Mouse (Mus musculus) midbrain, postnatal 0 days (tissue): Measurements from ENCODE around the gene Spp2. TPM values are rescaled to one million over a fixed set of nuclear protein-coding genes. Genes with fewer than 3 reads are reported as not detected.

Source experiments
- ATAC-seq: fragments of 200-750 bp; cut with Nextera tagmentation; 2 replicates; pipeline ENCODE4 v1.8.0; 2017; ENCODE audit warnings: moderate number of reproducible peaks, mild to moderate bottlenecking, moderate TSS enrichment, moderate library complexity; ENCODE audit not compliant: low FRiP score
- DNase-seq: peaks from one replicate; pipeline ENCODE4 v3.0.0-alpha.2; 2015; ENCODE audit warnings: low spot score
- H3K27ac ChIP-seq: fragments of 300-500 bp; sonication (generic); 2 replicates; pipeline ENCODE4 v1.5.1; 2014; ENCODE audit warnings: low read depth, mild to moderate bottlenecking, low read length, mixed read lengths
- H3K27me3 ChIP-seq: fragments of 300-500 bp; sonication (generic); 2 replicates; pipeline ENCODE4 v1.6.1; 2014; ENCODE audit warnings: low read length, control low read depth, mixed read lengths; ENCODE audit not compliant: insufficient read depth
- H3K36me3 ChIP-seq: fragments of 300-500 bp; sonication (generic); 2 replicates; pipeline ENCODE4 v1.6.1; 2014; ENCODE audit warnings: low read length, control low read depth, mixed read lengths; ENCODE audit not compliant: insufficient read depth
- H3K4me1 ChIP-seq: fragments of 300-500 bp; sonication (generic); 2 replicates; pipeline ENCODE4 v1.6.1; 2014; ENCODE audit warnings: mild to moderate bottlenecking, control low read depth, antibody characterized with exemption, low read length, mixed read lengths; ENCODE audit not compliant: insufficient read depth
- H3K4me2 ChIP-seq: fragments of 300-500 bp; sonication (generic); 2 replicates; pipeline ENCODE4 v1.6.1; 2014; ENCODE audit warnings: low read depth, mild to moderate bottlenecking, low read length, mixed read lengths; ENCODE audit not compliant: poor library complexity, severe bottlenecking
- H3K4me3 ChIP-seq: fragments of 300-500 bp; sonication (generic); 2 replicates; pipeline ENCODE4 v1.5.1; 2014; ENCODE audit warnings: low read depth, mild to moderate bottlenecking, low read length, moderate library complexity
- H3K9ac ChIP-seq: fragments of 300-500 bp; sonication (generic); replicated peaks from 2 replicates; pipeline ENCODE4 v1.6.1; 2014; ENCODE audit warnings: mild to moderate bottlenecking, low read length, moderate library complexity, mixed read lengths; ENCODE audit not compliant: poor library complexity, severe bottlenecking
- H3K9me3 ChIP-seq: fragments of 300-500 bp; sonication (generic); 2 replicates; pipeline ENCODE4 v1.6.1; 2016; ENCODE audit warnings: low read length, control low read depth
- CTCF ChIP-seq: IDR thresholded peaks from 2 replicates; pipeline ENCODE4 v1.5.1; 2016; ENCODE audit warnings: antibody characterized with exemption, mild to moderate bottlenecking
- WGBS: fragments of 180-500 bp; shearing (Covaris S2); extraction: QIAGEN DNeasy Blood & Tissue Kit; methylation state at CpG from one replicate; pipeline ENCODE4 v1.1.7; 2014; 5-methylcytosine and 5-hydroxymethylcytosine counted together
- polyA plus RNA-seq: library from polyadenylated mRNA; unstranded; fragments of >200 nt; fragmentation: Nextera tagmentation; extraction: Ambion mirVana; gene quantifications from 2 replicates; pipeline ENCODE4 v1.2.1, GENCODE M21; 2015
- total RNA-seq: library from RNA; depleted of rRNA; stranded (reverse); fragments of >200 nt; gene quantifications from 2 replicates; pipeline ENCODE4 v1.2.3, GENCODE M21; 2014

The Spp2 gene
- total and polyA plus RNA-seq, 2 experiments from 2014 or later: 2.4 to 2.8 TPM

DNA sequence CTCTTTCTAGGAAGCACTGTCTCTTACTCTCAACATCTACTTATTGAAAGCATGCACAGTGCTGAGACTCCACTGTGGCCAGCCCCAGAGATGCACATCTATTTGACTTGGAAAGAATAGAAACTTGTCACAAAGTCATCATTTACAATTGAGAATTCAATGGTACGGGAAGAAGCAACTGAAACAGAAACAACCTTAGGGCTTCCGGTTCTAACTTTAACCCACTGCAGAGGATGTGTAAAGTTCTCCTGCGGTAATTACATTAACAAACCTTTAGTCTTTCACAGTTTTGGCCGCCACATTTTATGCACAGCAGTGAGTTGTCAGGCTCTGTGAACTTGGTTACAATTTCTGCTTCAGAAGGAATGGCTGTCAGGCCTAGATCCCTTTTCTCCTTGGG is 43.9 kb downstream of the Spp2 start:
- 78% methylated on average over 4 of the region's 4 CpGs for WGBS
- Histone ChIP-seq H3K36me3 (no peaks in the 10 kb centered on the region), H3K27me3 (no peaks in the 10 kb centered on the region), H3K4me3 (no peak overlapping the region), H3K9ac (no peak overlapping the region), H3K9me3 (no peaks in the 10 kb centered on the region), H3K4me1 (no peaks in the 10 kb centered on the region), H3K27ac (no peak overlapping the region), H3K4me2 (no peak overlapping the region)
- no peak for DNase-seq
- ATAC-seq: no peak
- no peak for TF ChIP-seq CTCF

DNA sequence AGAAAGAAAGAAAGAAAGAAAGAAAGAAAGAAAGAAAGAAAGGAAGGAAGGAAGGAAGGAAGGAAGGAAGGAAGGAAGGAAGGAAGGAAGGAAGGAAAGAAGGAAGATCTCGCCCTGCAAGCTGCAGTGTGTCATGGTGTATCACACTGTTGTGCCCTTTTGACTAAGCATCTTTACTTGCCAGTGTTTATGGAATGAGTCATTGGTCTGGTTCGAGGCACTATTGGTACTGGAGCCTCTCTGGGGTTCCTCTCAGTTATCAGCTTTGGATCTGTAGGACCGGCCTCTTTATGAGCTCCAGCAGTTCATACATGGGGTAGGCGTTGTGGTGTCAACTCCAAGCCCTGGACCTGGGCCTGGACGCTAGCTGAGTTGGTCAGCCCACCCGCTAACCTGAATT is 45.4 kb downstream of the Spp2 start:
- H3K4me2 ChIP-seq: no peak overlapping the region
- H3K9ac ChIP-seq: no peak overlapping the region
- TF ChIP-seq CTCF: no peak
- no peak overlapping the region for H3K27ac ChIP-seq
- no peaks in the 10 kb centered on the region for H3K36me3 ChIP-seq
- 0 out of 2 replicates have a peak, but pooled peaks cover 4% of the 10 kb centered on the region for H3K4me1 ChIP-seq
- no peak overlapping the region for H3K4me3 ChIP-seq
- 90% methylated on average over 6 of the region's 6 CpGs for WGBS
- ATAC-seq: no peak
- no peaks in the 10 kb centered on the region for H3K9me3 ChIP-seq
- DNase-seq: no peak
- no peaks in the 10 kb centered on the region for H3K27me3 ChIP-seq

DNA sequence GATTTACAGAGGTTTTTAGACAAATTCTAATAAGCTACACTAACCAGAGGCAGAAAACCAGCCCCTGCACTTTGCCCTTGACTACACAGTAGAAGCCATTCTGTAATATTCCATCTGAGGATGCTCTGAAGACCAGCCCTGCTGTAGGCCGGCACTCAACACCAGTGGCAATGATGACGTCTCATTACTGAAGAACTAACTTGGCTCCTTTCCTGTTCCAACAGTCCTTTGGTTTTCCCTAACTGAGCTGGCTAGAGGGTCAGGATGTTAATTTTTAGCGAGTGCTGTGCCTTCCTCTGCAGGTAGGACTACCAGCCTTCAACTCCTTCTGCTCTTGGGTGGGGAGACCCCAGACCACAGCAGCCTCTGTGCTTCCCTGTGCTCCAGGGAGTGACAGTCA is 47.9 kb downstream of the Spp2 start:
- Histone ChIP-seq H3K27ac (no peak overlapping the region), H3K27me3 (no peaks in the 10 kb centered on the region), H3K9me3 (0 out of 2 replicates have a peak, but pooled peaks cover 3% of the 10 kb centered on the region), H3K4me2 (no peak overlapping the region), H3K4me1 (0 out of 2 replicates have a peak, but pooled peaks cover 4% of the 10 kb centered on the region), H3K36me3 (no peaks in the 10 kb centered on the region), H3K9ac (no peak overlapping the region), H3K4me3 (no peak overlapping the region)
- DNase-seq (no peak), ATAC-seq (no peak)
- TF ChIP-seq CTCF: no peak
- WGBS: 55% methylated on average over 3 of the region's 3 CpGs

DNA sequence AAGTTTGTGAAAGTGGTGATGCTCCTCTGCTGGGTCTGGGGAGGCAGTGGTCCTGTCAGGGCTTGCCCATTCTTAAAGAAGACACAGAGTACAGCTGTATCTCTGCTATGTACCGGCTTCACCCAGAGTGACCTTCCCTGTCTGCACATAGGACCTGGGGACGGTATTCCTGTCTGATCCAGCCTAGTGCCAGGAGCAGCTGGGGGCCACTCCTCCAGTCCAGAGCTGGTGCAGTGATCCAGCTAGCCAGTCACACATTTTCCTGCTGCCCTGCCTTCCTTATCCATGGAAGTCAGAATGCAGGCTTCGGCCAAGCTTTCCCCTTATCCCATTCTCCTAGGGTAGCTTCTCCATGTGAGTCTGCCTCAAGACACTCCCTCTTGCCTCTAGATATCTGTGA is 49.0 kb downstream of the Spp2 start:
- H3K27me3 ChIP-seq: no peaks in the 10 kb centered on the region
- no peak for DNase-seq
- ATAC-seq: no peak
- H3K9ac ChIP-seq: no peak overlapping the region
- H3K36me3 ChIP-seq: no peaks in the 10 kb centered on the region
- no peak overlapping the region for H3K27ac ChIP-seq
- no peak for TF ChIP-seq CTCF
- H3K4me3 ChIP-seq: no peak overlapping the region
- no peak overlapping the region for H3K4me2 ChIP-seq
- 64% methylated on average over 3 of the region's 3 CpGs for WGBS
- 0 out of 2 replicates have a peak, but pooled peaks cover 3% of the 10 kb centered on the region for H3K9me3 ChIP-seq
- H3K4me1 ChIP-seq: 0 out of 2 replicates have a peak, but pooled peaks cover 4% of the 10 kb centered on the region

DNA sequence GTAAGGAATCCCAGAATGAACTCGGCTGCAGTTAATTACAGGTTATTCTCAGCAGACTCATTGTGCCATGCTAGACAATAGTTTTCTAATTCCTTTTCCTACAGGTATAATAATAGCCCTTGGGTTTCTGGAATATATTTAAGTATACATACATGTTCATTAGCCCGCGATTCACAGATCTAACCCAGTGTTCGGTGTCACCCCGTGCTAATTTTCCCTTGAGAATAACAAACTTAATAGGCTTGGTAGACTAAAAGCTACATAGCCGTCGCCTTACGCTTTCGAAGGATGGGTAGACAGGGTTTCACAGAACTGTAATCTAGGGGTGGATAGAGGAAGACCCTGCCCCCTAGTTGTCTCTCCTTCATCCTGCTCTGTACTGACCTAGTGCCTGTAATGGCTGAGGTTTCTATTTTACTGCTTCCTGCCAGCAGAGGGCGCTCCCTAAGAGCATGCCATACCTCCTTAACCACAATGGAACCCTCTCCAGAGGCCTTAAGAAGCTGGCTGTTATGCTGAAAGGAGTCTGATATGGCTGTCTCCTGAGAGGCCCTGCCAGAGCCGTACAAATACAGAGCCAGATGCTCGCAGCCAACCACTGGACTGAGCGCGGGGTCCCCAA is 49.8 kb downstream of the Spp2 start:
- 0 out of 2 replicates have a peak, but pooled peaks cover 3% of the 10 kb centered on the region for H3K9me3 ChIP-seq
- TF ChIP-seq CTCF: peak; percentile 90
- peak; percentile 78 for DNase-seq
- no peaks in the 10 kb centered on the region for H3K27me3 ChIP-seq
- H3K36me3 ChIP-seq: no peaks in the 10 kb centered on the region
- H3K27ac ChIP-seq: no peak overlapping the region
- no peak overlapping the region for H3K4me3 ChIP-seq
- H3K9ac ChIP-seq: no peak overlapping the region
- 0 out of 2 replicates have a peak, but pooled peaks have one; percentile 55 for ATAC-seq
- H3K4me1 ChIP-seq: 0 out of 2 replicates have a peak, but pooled peaks cover 4% of the 10 kb centered on the region
- WGBS: 47% methylated on average over 14 of the region's 14 CpGs
- H3K4me2 ChIP-seq: no peak overlapping the region

DNA sequence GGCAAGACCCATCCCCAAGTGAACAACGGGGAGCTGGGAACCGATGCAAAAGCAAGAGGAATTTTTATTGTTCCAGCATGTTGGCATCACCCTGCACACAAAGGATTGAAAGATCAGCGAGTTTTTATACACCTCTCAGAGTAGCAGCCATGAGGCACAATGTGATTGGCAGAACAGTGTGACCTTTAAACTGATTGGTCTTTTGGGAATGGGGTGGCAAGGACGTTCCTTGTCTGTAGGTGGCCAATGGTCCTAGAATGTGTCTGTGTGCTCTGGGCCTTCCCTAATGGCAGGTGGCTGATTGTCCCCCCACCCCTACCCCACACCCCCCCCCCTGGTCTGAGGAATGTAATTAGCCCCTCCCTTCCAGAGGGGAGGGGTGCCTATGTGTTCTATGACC is 52.4 kb downstream of the Spp2 start:
- Histone ChIP-seq H3K9me3 (0 out of 2 replicates have a peak, but pooled peaks cover 3% of the 10 kb centered on the region), H3K4me1 (0 out of 2 replicates have a peak, but pooled peaks cover 4% of the 10 kb centered on the region), H3K27me3 (no peaks in the 10 kb centered on the region), H3K9ac (no peak overlapping the region), H3K4me3 (no peak overlapping the region), H3K27ac (no peak overlapping the region), H3K36me3 (no peaks in the 10 kb centered on the region), H3K4me2 (no peak overlapping the region)
- ATAC-seq (no peak), DNase-seq (no peak)
- 85% methylated on average over 4 of the region's 4 CpGs for WGBS
- TF ChIP-seq CTCF: no peak
